Mouse (Mus musculus): ENCODE measurements around the gene Olfr1272. TPM values are rescaled to one million over a fixed set of nuclear protein-coding genes. Genes with fewer than 3 reads are reported as not detected.

Olfr1272 gene
- total and polyA plus RNA-seq, 3 experiments, result not detected

DNA sequence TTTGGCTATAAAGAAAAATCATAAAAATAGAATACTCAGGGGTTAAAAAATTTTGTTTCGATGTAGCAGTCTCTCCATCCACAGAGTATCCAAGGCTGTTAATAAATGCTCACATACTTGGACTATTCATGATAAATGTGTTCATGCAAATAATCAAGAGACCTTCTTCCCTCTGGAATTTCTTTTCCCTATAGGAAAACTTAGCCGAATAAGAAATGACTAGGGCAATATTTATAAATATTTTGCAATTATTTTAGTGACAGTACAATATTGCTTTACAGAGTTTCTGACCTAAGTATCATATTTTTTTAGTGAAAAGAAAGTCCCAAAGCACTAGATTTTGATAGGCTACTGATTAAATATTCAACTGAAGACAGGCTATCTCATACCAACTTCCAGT, 21.7 kb downstream of the Olfr1272 start, which contains the start of gene Olfr1271:
Gene Olfr1271 (minus strand): TSS at position 101 of the 400 bp plus-strand sequence.
- in situ Hi-C loops (cut with MboI; ENCODE audit: low pct_ligation_motif_present, low pct_unique_long_range_greater_than_20kb, low sequenced_read_pairs), result no loop called here
- no peak for DNase-seq (ENCODE audit: extremely low read depth)
- Histone ChIP-seq H3K4me1 (ENCODE audit: control insufficient read depth in 1 of 2, insufficient read depth in 2 of 2) (no peaks in the 10 kb centered on the region), H3K79me2 (replicated peaks; ENCODE audit: control insufficient read depth, extremely low read depth, insufficient read depth, poor library complexity, severe bottlenecking) (no peaks in the 10 kb centered on the region), H3K27ac (ENCODE audit: insufficient read depth, low read depth) (no peak within 1 kb of the TSS), H3K9ac (ENCODE audit: insufficient read depth, low read depth) (no peak within 1 kb of the TSS), H3K9me3 (replicated peaks; ENCODE audit: low read length) (no peaks in the 10 kb centered on the region), H3K4me2 (ENCODE audit: insufficient read depth, low read depth, poor library complexity, severe bottlenecking) (no peak within 1 kb of the TSS), H3K27me3 (replicated peaks) (peaks cover 3% of the 10 kb centered on the region), H3K36me3 (replicated peaks in 1 of 2; ENCODE audit: control insufficient read depth in 1 of 2, insufficient read depth in 1 of 2, low read length in 1 of 2) (no peaks in the 10 kb centered on the region), H3K4me3 (replicated peaks in 1 of 3; ENCODE audit: low read depth in 2 of 3, low read length in 2 of 3, poor library complexity in 1 of 3) (no peak within 1 kb of the TSS)
- TF ChIP-seq USF1 (IDR thresholded peaks at IDR 0.05; ENCODE audit: low read depth, low read length), result no peak
- dilution Hi-C loops (cut with MboI; ENCODE audit: extremely low pct_ligation_motif_present, extremely low pct_unique_long_range_greater_than_20kb, low sequenced_read_pairs), result no loop called here

DNA sequence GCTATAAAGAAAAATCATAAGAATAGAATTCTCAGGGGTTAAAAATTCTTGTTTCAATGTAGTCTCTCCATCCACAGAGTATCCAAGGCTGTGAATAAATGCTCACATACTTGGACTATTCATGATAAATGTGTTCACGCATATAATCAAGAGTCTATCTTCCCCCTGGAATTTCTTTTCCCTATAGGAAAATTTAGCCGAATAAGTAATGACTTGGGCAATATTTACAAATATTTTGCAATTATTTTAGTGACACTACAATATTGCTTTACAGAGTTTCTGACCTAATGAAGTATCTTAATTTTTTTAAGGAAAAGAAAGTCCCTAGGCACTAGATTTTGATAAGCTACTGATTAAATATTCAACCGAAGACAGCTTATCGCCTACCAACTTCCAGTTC, 35.1 kb downstream of the Olfr1272 start, which contains the start of gene Olfr142:
Gene Olfr142 (minus strand): TSS at position 101 of the 400 bp plus-strand sequence.
- no peak within 1 kb of the TSS for H3K27ac ChIP-seq (ENCODE audit: insufficient read depth, low read depth)
- H3K4me3 ChIP-seq (replicated peaks in 1 of 3; ENCODE audit: low read depth in 2 of 3, low read length in 2 of 3, poor library complexity in 1 of 3), result no peak within 1 kb of the TSS
- no peaks in the 10 kb centered on the region for H3K36me3 ChIP-seq (replicated peaks in 1 of 2; ENCODE audit: control insufficient read depth in 1 of 2, insufficient read depth in 1 of 2, low read length in 1 of 2)
- no peaks in the 10 kb centered on the region for H3K4me1 ChIP-seq (ENCODE audit: control insufficient read depth in 1 of 2, insufficient read depth in 2 of 2)
- in situ Hi-C loops (cut with MboI; ENCODE audit: low pct_ligation_motif_present, low pct_unique_long_range_greater_than_20kb, low sequenced_read_pairs), result no loop called here
- no peak for DNase-seq (ENCODE audit: extremely low read depth)
- no peak within 1 kb of the TSS for H3K9ac ChIP-seq (ENCODE audit: insufficient read depth, low read depth)
- dilution Hi-C loops (cut with MboI; ENCODE audit: extremely low pct_ligation_motif_present, extremely low pct_unique_long_range_greater_than_20kb, low sequenced_read_pairs), result no loop called here
- no peak for TF ChIP-seq CHD2 (IDR thresholded peaks at IDR 0.05; ENCODE audit: low read length)
- no peak for TF ChIP-seq JUN (IDR thresholded peaks at IDR 0.05; ENCODE audit: insufficient read depth, low read depth, low read length)
- TF ChIP-seq UBTF (IDR thresholded peaks at IDR 0.05; ENCODE audit: low read depth, low read length), result no peak
- TF ChIP-seq POLR2AphosphoS2 (IDR thresholded peaks at IDR 0.05; ENCODE audit: low read depth, low read length), result no peak
- no peak for TF ChIP-seq BHLHE40 (IDR thresholded peaks at IDR 0.05; ENCODE audit: low read depth, low read length)
- no peak for TF ChIP-seq MYC (IDR thresholded peaks at IDR 0.05; ENCODE audit: low read depth, low read length)
- TF ChIP-seq RCOR1 (conservative IDR thresholded peaks at IDR 0.05; ENCODE audit: low read depth, low read length), result no peak
- no peak for TF ChIP-seq ETS1 (conservative IDR thresholded peaks at IDR 0.05; ENCODE audit: low read depth, low read length)
- TF ChIP-seq POLR2A (IDR thresholded peaks at IDR 0.05; ENCODE audit: low read depth, low read length), result no peak
- no peak for TF ChIP-seq PAX5 (IDR thresholded peaks at IDR 0.05; ENCODE audit: low read length)
- TF ChIP-seq MAX (IDR thresholded peaks at IDR 0.05; ENCODE audit: low read length), result no peak
- no peak for TF ChIP-seq NRF1 (IDR thresholded peaks at IDR 0.05; ENCODE audit: low read depth, low read length)
- TF ChIP-seq TCF12 (IDR thresholded peaks at IDR 0.05; ENCODE audit: low read depth, low read length), result no peak
- TF ChIP-seq MAFK (IDR thresholded peaks at IDR 0.05; ENCODE audit: insufficient replicate concordance, low read length), result no peak
- no peak for TF ChIP-seq CTCF (conservative IDR thresholded peaks at IDR 0.05 in 1 of 2, IDR thresholded peaks at IDR 0.05 in 1 of 2; ENCODE audit: low read depth in 2 of 2, low read length in 2 of 2)
- no peak for TF ChIP-seq GABPA (IDR thresholded peaks at IDR 0.05; ENCODE audit: insufficient replicate concordance, low read depth, low read length)
- TF ChIP-seq TBP (conservative IDR thresholded peaks at IDR 0.05; ENCODE audit: low read depth, low read length), result no peak
- H3K9me3 ChIP-seq (replicated peaks; ENCODE audit: low read length), result no peaks in the 10 kb centered on the region
- no peak within 1 kb of the TSS for H3K4me2 ChIP-seq (ENCODE audit: insufficient read depth, low read depth, poor library complexity, severe bottlenecking)
- peaks cover 4% of the 10 kb centered on the region for H3K27me3 ChIP-seq (replicated peaks)
- no peaks in the 10 kb centered on the region for H3K79me2 ChIP-seq (replicated peaks; ENCODE audit: control insufficient read depth, extremely low read depth, insufficient read depth, poor library complexity, severe bottlenecking)

Other genes with a start within 250 kb of the Olfr1272 start
- not detected in 2 replicates for gene Olfr140, start 229.2 kb downstream of the Olfr1272 start, total RNA-seq (2012; rRNA removed)
- gene Olfr140, start 229.2 kb downstream of the Olfr1272 start, total RNA-seq (2014; rRNA removed), result not detected in 2 replicates
- gene Olfr140, start 229.2 kb downstream of the Olfr1272 start, polyA plus RNA-seq (2012; ENCODE audit: insufficient read length, low read depth), result not detected in 2 replicates
- not detected in 2 replicates for gene Olfr1269, start 171.4 kb downstream of the Olfr1272 start, total RNA-seq (2012; rRNA removed)
- gene Olfr1269, start 171.4 kb downstream of the Olfr1272 start, total RNA-seq (2014; rRNA removed), result not detected in 2 replicates
- not detected in 2 replicates for gene Olfr1269, start 171.4 kb downstream of the Olfr1272 start, polyA plus RNA-seq (2012; ENCODE audit: insufficient read length, low read depth)
- not detected in 2 replicates for gene Olfr32, start 150.5 kb downstream of the Olfr1272 start, total RNA-seq (2012; rRNA removed)
- not detected in 2 replicates for gene Olfr32, start 150.5 kb downstream of the Olfr1272 start, total RNA-seq (2014; rRNA removed)
- not detected in 2 replicates for gene Olfr32, start 150.5 kb downstream of the Olfr1272 start, polyA plus RNA-seq (2012; ENCODE audit: insufficient read length, low read depth)
- not detected in 2 replicates for gene Olfr1270, start 139.8 kb downstream of the Olfr1272 start, total RNA-seq (2012; rRNA removed)
- gene Olfr1270, start 139.8 kb downstream of the Olfr1272 start, total RNA-seq (2014; rRNA removed), result not detected in 2 replicates
- gene Olfr1270, start 139.8 kb downstream of the Olfr1272 start, polyA plus RNA-seq (2012; ENCODE audit: insufficient read length, low read depth), result not detected in 2 replicates
- gene Olfr1506, start 68.3 kb downstream of the Olfr1272 start, total RNA-seq (2012; rRNA removed), result not detected in 2 replicates
- not detected in 2 replicates for gene Olfr1506, start 68.3 kb downstream of the Olfr1272 start, total RNA-seq (2014; rRNA removed)
- not detected in 2 replicates for gene Olfr1506, start 68.3 kb downstream of the Olfr1272 start, polyA plus RNA-seq (2012; ENCODE audit: insufficient read length, low read depth)
- gene Olfr142, start 35.2 kb downstream of the Olfr1272 start, total RNA-seq (2012; rRNA removed), result not detected in 2 replicates
- not detected in 2 replicates for gene Olfr142, start 35.2 kb downstream of the Olfr1272 start, total RNA-seq (2014; rRNA removed)
- not detected in 2 replicates for gene Olfr142, start 35.2 kb downstream of the Olfr1272 start, polyA plus RNA-seq (2012; ENCODE audit: insufficient read length, low read depth)
- not detected in 2 replicates for gene Olfr1271, start 21.8 kb downstream of the Olfr1272 start, total RNA-seq (2012; rRNA removed)
- not detected in 2 replicates for gene Olfr1271, start 21.8 kb downstream of the Olfr1272 start, total RNA-seq (2014; rRNA removed)
- gene Olfr1271, start 21.8 kb downstream of the Olfr1272 start, polyA plus RNA-seq (2012; ENCODE audit: insufficient read length, low read depth), result not detected in 2 replicates
- gene Gm13769, start 29.4 kb upstream of the Olfr1272 start, total RNA-seq (2012; rRNA removed), result not detected in 2 replicates
- gene Gm13769, start 29.4 kb upstream of the Olfr1272 start, total RNA-seq (2014; rRNA removed), result not detected in 2 replicates
- not detected in 2 replicates for gene Gm13769, start 29.4 kb upstream of the Olfr1272 start, polyA plus RNA-seq (2012; ENCODE audit: insufficient read length, low read depth)
- not detected in 2 replicates for gene Olfr1274-ps, start 105.8 kb upstream of the Olfr1272 start, total RNA-seq (2012; rRNA removed)
- gene Olfr1274-ps, start 105.8 kb upstream of the Olfr1272 start, total RNA-seq (2014; rRNA removed), result not detected in 2 replicates
- gene Olfr1274-ps, start 105.8 kb upstream of the Olfr1272 start, polyA plus RNA-seq (2012; ENCODE audit: insufficient read length, low read depth), result not detected in 2 replicates

Data from CH12.LX (cell line).